Mouse (Mus musculus) bone marrow, adult 2 months (tissue): Measurements from ENCODE around the gene Ptpn6. TPM values are rescaled to one million over a fixed set of nuclear protein-coding genes. Genes with fewer than 3 reads are reported as not detected.
"Not testable (repeated sequence)": the region's sequence is repeated elsewhere in the genome, so short reads cannot be mapped to it uniquely, and the experiment has no call there.

Source experiments
- H3K27ac ChIP-seq: fragments of 200-500 bp; 2 replicates; pipeline ENCODE4 v1.5.1; 2012; ENCODE audit warnings: low read depth, mild to moderate bottlenecking, control low read depth, inconsistent platforms, low read length; ENCODE audit not compliant: control insufficient read depth, poor library complexity, insufficient read depth
- H3K4me1 ChIP-seq: fragments of 200-500 bp; 2 replicates; pipeline ENCODE4 v1.6.1; 2011; ENCODE audit warnings: low read length; ENCODE audit not compliant: control insufficient read depth, insufficient read depth
- H3K4me3 ChIP-seq: fragments of 200-500 bp; replicated peaks from 2 replicates; pipeline ENCODE3; 2011; ENCODE audit warnings: mild to moderate bottlenecking, low read depth, low read length, control low read depth; ENCODE audit not compliant: control insufficient read depth
- CTCF ChIP-seq: fragments of 200-500 bp; IDR thresholded peaks from 2 replicates; pipeline ENCODE4 v1.5.1; 2011; ENCODE audit warnings: low read length, control low read depth; ENCODE audit not compliant: control insufficient read depth, insufficient read depth
- POLR2A ChIP-seq: fragments of 200-500 bp; IDR thresholded peaks from 2 replicates; pipeline ENCODE4 v1.6.1; 2011; ENCODE audit warnings: low read depth, mild to moderate bottlenecking, control low read depth, low read length, borderline replicate concordance; ENCODE audit not compliant: control insufficient read depth
- WGBS: fragments of 180-500 bp; shearing (Covaris S2); methylation state at CpG from one replicate; pipeline ENCODE4 v1.1.7; 2018; 5-methylcytosine and 5-hydroxymethylcytosine counted together
- polyA plus RNA-seq: library from polyadenylated mRNA; stranded (reverse); fragments of >200 nt; gene quantifications from 2 replicates; pipeline ENCODE4 v1.2.4, GENCODE M21; 2011; ENCODE audit warnings: low replicate concordance; ENCODE audit not compliant: missing spikeins, insufficient read depth, insufficient read length

The Ptpn6 gene
- polyA plus RNA-seq, 1 experiment, result 439 TPM

DNA sequence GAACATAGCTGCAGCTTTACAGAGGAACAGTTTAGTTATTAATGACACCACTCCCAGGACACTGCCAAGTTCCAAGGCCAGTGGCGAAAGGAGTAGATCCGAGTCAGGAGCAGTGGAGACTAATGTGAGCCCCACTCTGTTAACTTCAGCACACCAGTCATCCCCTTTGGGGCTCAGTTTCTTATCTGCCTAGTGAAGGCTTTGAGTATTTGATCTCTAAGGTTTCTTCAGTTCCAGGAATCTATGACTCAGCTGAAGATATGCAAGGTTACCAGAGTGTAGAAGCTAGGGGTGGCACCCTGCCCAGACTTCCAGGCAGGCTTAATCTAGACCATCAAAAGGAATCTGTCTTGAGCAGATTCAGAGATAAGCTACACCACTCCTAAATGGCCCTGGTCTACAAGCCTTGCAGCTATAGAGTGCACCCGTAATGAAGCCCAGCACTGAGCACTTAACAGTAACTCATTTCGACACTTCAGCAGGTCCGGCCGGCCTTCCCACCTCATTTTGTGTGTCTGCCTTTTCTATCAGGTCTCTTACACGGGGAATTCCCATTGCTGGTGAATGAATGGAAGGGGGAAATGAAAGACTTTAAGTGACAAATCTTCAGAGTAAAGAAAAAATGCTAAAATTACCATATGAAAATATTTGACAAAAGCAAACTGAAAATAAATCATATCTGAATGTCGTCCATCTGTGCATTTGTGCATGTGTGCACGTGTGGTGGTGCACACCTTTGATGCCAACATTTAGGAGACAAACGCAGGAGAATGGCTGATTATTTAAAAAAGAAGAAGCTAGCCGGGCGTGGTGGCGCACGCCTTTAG, 54.7 kb downstream of the Ptpn6 start:
- peaks cover 1% of the 10 kb centered on the region; the same call in 1 of the 2 replicates for H3K4me1 ChIP-seq
- no peak overlapping the region for H3K4me3 ChIP-seq
- no peak for TF ChIP-seq POLR2A
- no peak for TF ChIP-seq CTCF
- H3K27ac ChIP-seq, result no peak overlapping the region
- WGBS, result 45% methylated on average over 14 of the region's 14 CpGs

DNA sequence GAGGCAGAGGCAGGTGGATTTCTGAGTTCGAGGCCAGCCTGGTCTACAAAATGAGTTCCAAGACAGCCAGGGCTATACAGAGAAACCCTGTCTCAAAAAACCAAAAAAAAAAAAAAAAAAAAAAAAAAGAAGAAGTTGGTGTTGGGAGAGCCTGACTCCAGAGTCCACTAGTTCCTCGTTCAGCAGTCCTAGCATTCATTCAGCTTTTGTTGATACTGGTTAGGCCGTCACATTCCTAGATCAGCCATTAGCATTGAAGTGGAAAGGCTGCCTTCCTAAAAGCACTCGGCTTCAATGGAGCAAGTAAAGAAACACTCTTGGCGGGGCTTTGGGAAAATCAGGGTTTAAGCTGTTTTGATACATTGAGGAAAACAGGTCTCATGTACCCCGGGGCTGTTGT, 56.2 kb downstream of the Ptpn6 start:
- 49% methylated on average over 6 of the region's 6 CpGs for WGBS
- H3K4me3 ChIP-seq, H3K4me1 ChIP-seq, H3K27ac ChIP-seq: not testable (repeated sequence)

- Histone ChIP-seq H3K27ac (no peak overlapping the region), H3K4me1 (no peaks in the 10 kb centered on the region; the same call in 1 of the 2 replicates), H3K4me3 (no peak overlapping the region)
- TF ChIP-seq POLR2A, result no peak
- TF ChIP-seq CTCF, result no peak
- WGBS, result 92% methylated on average over 3 of the region's 3 CpGs
Measured at GRCm38 (mm10) chr6:124679486-124679885, 59.0 kb downstream of the Ptpn6 start.

DNA sequence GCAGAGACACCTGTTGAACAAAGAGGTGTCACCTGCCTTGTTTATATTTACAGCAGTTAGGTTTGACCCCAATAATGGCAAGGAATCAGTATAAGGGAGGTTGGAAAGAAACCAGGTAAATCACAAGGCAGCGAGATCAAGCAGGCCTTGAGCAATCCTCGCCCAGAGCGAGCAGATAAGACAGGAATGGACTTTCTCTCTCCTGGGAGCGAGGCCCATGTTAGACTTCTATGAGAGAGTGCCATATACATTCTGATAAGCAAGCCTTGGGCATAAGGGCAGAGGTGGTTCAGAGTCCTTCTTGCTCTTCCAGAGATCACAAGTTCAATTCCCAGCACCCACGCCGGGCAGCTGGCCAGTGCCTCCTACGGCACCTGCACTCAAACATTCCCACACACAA, 59.7 kb downstream of the Ptpn6 start:
- Histone ChIP-seq H3K4me3 (no peak overlapping the region), H3K4me1 (no peaks in the 10 kb centered on the region; the same call in 1 of the 2 replicates), H3K27ac (no peak overlapping the region)
- no peak for TF ChIP-seq CTCF
- WGBS, result 92% methylated on average over 7 of the region's 7 CpGs

- WGBS, result 82% methylated on average over 6 of the region's 6 CpGs
- Histone ChIP-seq H3K4me1 (no peaks in the 10 kb centered on the region), H3K4me3 (no peak overlapping the region), H3K27ac (no peak overlapping the region)
- TF ChIP-seq POLR2A, result no peak
Measured at GRCm38 (mm10) chr6:124676171-124676570, 62.3 kb downstream of the Ptpn6 start.

GRCm38 (mm10) chr6:124674591-124674990, 63.9 kb downstream of the Ptpn6 start:
- no peak overlapping the region for H3K27ac ChIP-seq
- H3K4me1 ChIP-seq, result no peaks in the 10 kb centered on the region; the same call in 1 of the 2 replicates
- TF ChIP-seq CTCF (no peak), POLR2A (no peak)
- 93% methylated on average over 7 of the region's 7 CpGs for WGBS
- H3K4me3 ChIP-seq, result no peak overlapping the region

DNA sequence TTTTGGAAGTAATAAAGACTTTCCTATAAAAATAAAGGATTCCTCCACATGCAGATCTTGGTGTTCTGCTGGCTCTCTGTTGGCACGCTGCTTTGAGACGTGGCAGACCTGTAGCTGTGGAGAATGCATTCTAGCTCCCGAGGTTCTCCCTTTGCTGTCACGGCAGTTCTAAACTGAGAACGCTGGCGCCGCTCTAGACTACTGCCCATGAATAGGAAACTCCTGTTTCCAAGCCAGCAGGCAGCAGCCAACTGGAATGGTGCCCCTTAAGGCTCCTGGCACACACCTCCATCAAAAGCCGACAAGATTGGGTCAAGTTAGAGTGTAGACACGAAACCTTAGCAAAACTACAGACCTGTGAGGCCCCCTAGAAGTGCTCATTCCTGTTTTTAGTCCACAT, 64.9 kb downstream of the Ptpn6 start:
- Histone ChIP-seq H3K27ac (no peak overlapping the region), H3K4me1 (peaks cover 1% of the 10 kb centered on the region; the same call in 1 of the 2 replicates), H3K4me3 (no peak overlapping the region)
- WGBS, result 93% methylated on average over 9 of the region's 9 CpGs
- no peak for TF ChIP-seq CTCF
- TF ChIP-seq POLR2A, result no peak

GRCm38 (mm10) chr6:124672100-124672499, 66.4 kb downstream of the Ptpn6 start:
- Histone ChIP-seq H3K27ac (no peak overlapping the region), H3K4me1 (peaks cover 1% of the 10 kb centered on the region; the same call in 1 of the 2 replicates)
- 52% methylated on average over 6 of the region's 6 CpGs for WGBS

More at GRCm38 (mm10) chr6:124672100-124672499, 66.4 kb downstream of the Ptpn6 start:
- TF ChIP-seq CTCF (no peak), POLR2A (no peak)
- no peak overlapping the region for H3K4me3 ChIP-seq

Other genes with a start within 250 kb of the Ptpn6 start
- 2.4 and 8.5 TPM in 2 replicates for gene C1rl, start 245.6 kb downstream of the Ptpn6 start, polyA plus RNA-seq
- gene C1ra, start 226.3 kb downstream of the Ptpn6 start, polyA plus RNA-seq, result 4.5 and 8.9 TPM in 2 replicates
- 5.2 and 6.6 TPM in 2 replicates for gene C1s1, start 196.4 kb downstream of the Ptpn6 start, polyA plus RNA-seq
- gene C1rb, start 168.4 kb downstream of the Ptpn6 start, polyA plus RNA-seq, result not detected in 2 replicates
- not detected in 2 replicates for gene C1s2, start 102.6 kb downstream of the Ptpn6 start, polyA plus RNA-seq
- 67.0 and 77.5 TPM in 2 replicates for gene Lpcat3, start 75.7 kb downstream of the Ptpn6 start, polyA plus RNA-seq
- gene Emg1, start 26.5 kb downstream of the Ptpn6 start, polyA plus RNA-seq, result 101 and 149 TPM in 2 replicates
- 143 and 213 TPM in 2 replicates for gene Phb2, start 26.4 kb downstream of the Ptpn6 start, polyA plus RNA-seq
- gene Grcc10, start 2.7 kb upstream of the Ptpn6 start, polyA plus RNA-seq, result 138 and 208 TPM in 2 replicates
- gene Gm45234, start 17.3 kb upstream of the Ptpn6 start, polyA plus RNA-seq, result not detected in 2 replicates
- 11.3 and 19.1 TPM in 2 replicates for gene Atn1, start 17.8 kb upstream of the Ptpn6 start, polyA plus RNA-seq
- gene Eno2, start 31.0 kb upstream of the Ptpn6 start, polyA plus RNA-seq, result 0.68 and 1.4 TPM in 2 replicates
- gene Lrrc23, start 41.0 kb upstream of the Ptpn6 start, polyA plus RNA-seq, result not detected in 2 replicates
- gene Spsb2, start 69.9 kb upstream of the Ptpn6 start, polyA plus RNA-seq, result 4.9 and 7.3 TPM in 2 replicates
- gene Tpi1, start 75.6 kb upstream of the Ptpn6 start, polyA plus RNA-seq, result 97.5 and 152 TPM in 2 replicates
- 44.1 and 53.9 TPM in 2 replicates for gene Usp5, start 90.8 kb upstream of the Ptpn6 start, polyA plus RNA-seq
- 131 and 148 TPM in 2 replicates for gene Cdca3, start 90.8 kb upstream of the Ptpn6 start, polyA plus RNA-seq
- gene Gnb3, start 101.6 kb upstream of the Ptpn6 start, polyA plus RNA-seq, result 3.3 TPM in 1 of 2 replicates, not detected in the other
- 0.59 and 2.7 TPM in 2 replicates for gene P3h3, start 119.0 kb upstream of the Ptpn6 start, polyA plus RNA-seq
- 0.56 and 2.4 TPM in 2 replicates for gene Gpr162, start 125.3 kb upstream of the Ptpn6 start, polyA plus RNA-seq
- 3.5 and 3.6 TPM in 2 replicates for gene Cd4, start 149.5 kb upstream of the Ptpn6 start, polyA plus RNA-seq
- 2.9 and 7.6 TPM in 2 replicates for gene Lag3, start 173.0 kb upstream of the Ptpn6 start, polyA plus RNA-seq
- gene Ptms, start 181.4 kb upstream of the Ptpn6 start, polyA plus RNA-seq, result 157 and 192 TPM in 2 replicates
- gene Mlf2, start 192.7 kb upstream of the Ptpn6 start, polyA plus RNA-seq, result 45.8 and 74.0 TPM in 2 replicates
- 18.1 and 33.0 TPM in 2 replicates for gene Cops7a, start 226.8 kb upstream of the Ptpn6 start, polyA plus RNA-seq